Mouse (Mus musculus): ENCODE results near the gene Ccdc88a. TPM values are rescaled to one million over a fixed set of nuclear protein-coding genes. Genes with fewer than 3 reads are reported as not detected.
A peak's percentile ranks its signal among the peaks of the same experiment; 100 is the strongest.

Gene Ccdc88a
- 13.1 and 14.4 TPM in 2 replicates for polyA plus RNA-seq (2012; rRNA removed)

- Histone ChIP-seq H3K4me3 (replicated peaks; ENCODE audit: insufficient read depth, low read depth, low read length) (peak within 1 kb of the TSS; percentile 66), H3K27ac (ENCODE audit: insufficient read depth, low read length) (peak within 1 kb of the TSS; percentile 18; the same call in 1 of the 2 replicates), H3K4me1 (ENCODE audit: control insufficient read depth, insufficient read depth, low read length) (no peaks in the 10 kb centered on the region), H3K27me3 (ENCODE audit: control insufficient read depth, insufficient read depth, low read length) (no peaks in the 10 kb centered on the region)
- DNase-seq = peak; percentile 91 to 93
- WGBS = under 1% methylated on average over 106 of the region's 107 CpGs
- TF ChIP-seq POLR2A (IDR thresholded peaks at IDR 0.05; ENCODE audit: borderline replicate concordance, insufficient read depth, low read length) (peak; percentile 36; the same call in 1 of the 2 replicates), CTCF (IDR thresholded peaks at IDR 0.05; ENCODE audit: borderline replicate concordance, insufficient read depth, low read depth, low read length) (peak; percentile 23; the same call in 1 of the 2 replicates)
Observed at GRCm38 (mm10) chr11:29373396-29374273, at the start of gene Ccdc88a. Gene Ccdc88a, plus strand, starts transcription at chr11:29373658.

GRCm38 (mm10) chr11:29335505-29335904, 38.0 kb upstream of the Ccdc88a start:
- H3K4me3 ChIP-seq (replicated peaks; ENCODE audit: insufficient read depth, low read depth, low read length) = no peak overlapping the region
- H3K27me3 ChIP-seq (ENCODE audit: control insufficient read depth, insufficient read depth, low read length) = no peaks in the 10 kb centered on the region; the same call in 1 of the 2 replicates
- 75% methylated on average over 2 of the region's 2 CpGs for WGBS

GRCm38 (mm10) chr11:29341259-29341658, 32.2 kb upstream of the Ccdc88a start:
- DNase-seq = no peak
- WGBS = 72% methylated on average over 2 of the region's 2 CpGs
- no peaks in the 10 kb centered on the region for H3K4me1 ChIP-seq (ENCODE audit: control insufficient read depth, insufficient read depth, low read length)

More at GRCm38 (mm10) chr11:29335505-29335904, 38.0 kb upstream of the Ccdc88a start:
- Histone ChIP-seq H3K4me1 (ENCODE audit: control insufficient read depth, insufficient read depth, low read length) (no peaks in the 10 kb centered on the region), H3K27ac (ENCODE audit: insufficient read depth, low read length) (no peak overlapping the region)
- no peak for DNase-seq
- TF ChIP-seq POLR2A (IDR thresholded peaks at IDR 0.05; ENCODE audit: borderline replicate concordance, insufficient read depth, low read length) (no peak), CTCF (IDR thresholded peaks at IDR 0.05; ENCODE audit: borderline replicate concordance, insufficient read depth, low read depth, low read length) (no peak)

GRCm38 (mm10) chr11:29344891-29345657, 28.4 kb upstream of the Ccdc88a start:
- Histone ChIP-seq H3K4me3 (replicated peaks; ENCODE audit: insufficient read depth, low read depth, low read length) (no peak overlapping the region), H3K4me1 (ENCODE audit: control insufficient read depth, insufficient read depth, low read length) (no peaks in the 10 kb centered on the region), H3K27me3 (ENCODE audit: control insufficient read depth, insufficient read depth, low read length) (no peaks in the 10 kb centered on the region; the same call in 1 of the 2 replicates), H3K27ac (ENCODE audit: insufficient read depth, low read length) (no peak overlapping the region)
- WGBS = 80% methylated on average over 4 of the region's 4 CpGs
- no peak for TF ChIP-seq POLR2A (IDR thresholded peaks at IDR 0.05; ENCODE audit: borderline replicate concordance, insufficient read depth, low read length)
- no peak for TF ChIP-seq CTCF (IDR thresholded peaks at IDR 0.05; ENCODE audit: borderline replicate concordance, insufficient read depth, low read depth, low read length)
- no peak for DNase-seq

More at GRCm38 (mm10) chr11:29341259-29341658, 32.2 kb upstream of the Ccdc88a start:
- TF ChIP-seq POLR2A (IDR thresholded peaks at IDR 0.05; ENCODE audit: borderline replicate concordance, insufficient read depth, low read length) (no peak), CTCF (IDR thresholded peaks at IDR 0.05; ENCODE audit: borderline replicate concordance, insufficient read depth, low read depth, low read length) (no peak)
- Histone ChIP-seq H3K27me3 (ENCODE audit: control insufficient read depth, insufficient read depth, low read length) (no peaks in the 10 kb centered on the region; the same call in 1 of the 2 replicates), H3K27ac (ENCODE audit: insufficient read depth, low read length) (no peak overlapping the region), H3K4me3 (replicated peaks; ENCODE audit: insufficient read depth, low read depth, low read length) (no peak overlapping the region)

GRCm38 (mm10) chr11:29345673-29346286, 27.7 kb upstream of the Ccdc88a start:
- no peaks in the 10 kb centered on the region for H3K4me1 ChIP-seq (ENCODE audit: control insufficient read depth, insufficient read depth, low read length)
- no peak overlapping the region for H3K4me3 ChIP-seq (replicated peaks; ENCODE audit: insufficient read depth, low read depth, low read length)
- TF ChIP-seq CTCF (IDR thresholded peaks at IDR 0.05; ENCODE audit: borderline replicate concordance, insufficient read depth, low read depth, low read length) (no peak), POLR2A (IDR thresholded peaks at IDR 0.05; ENCODE audit: borderline replicate concordance, insufficient read depth, low read length) (no peak)
- WGBS = 89% methylated on average over 4 of the region's 4 CpGs
- no peak for DNase-seq
- no peak overlapping the region for H3K27ac ChIP-seq (ENCODE audit: insufficient read depth, low read length)
- H3K27me3 ChIP-seq (ENCODE audit: control insufficient read depth, insufficient read depth, low read length) = no peaks in the 10 kb centered on the region; the same call in 1 of the 2 replicates

- 16% methylated on average over 2 of the region's 2 CpGs for WGBS
- Histone ChIP-seq H3K27me3 (ENCODE audit: control insufficient read depth, insufficient read depth, low read length) (no peaks in the 10 kb centered on the region; the same call in 1 of the 2 replicates), H3K4me3 (replicated peaks; ENCODE audit: insufficient read depth, low read depth, low read length) (no peak overlapping the region), H3K4me1 (ENCODE audit: control insufficient read depth, insufficient read depth, low read length) (no peaks in the 10 kb centered on the region; the same call in 1 of the 2 replicates), H3K27ac (ENCODE audit: insufficient read depth, low read length) (no peak overlapping the region)
- no peak for TF ChIP-seq CTCF (IDR thresholded peaks at IDR 0.05; ENCODE audit: borderline replicate concordance, insufficient read depth, low read depth, low read length)
- TF ChIP-seq POLR2A (IDR thresholded peaks at IDR 0.05; ENCODE audit: borderline replicate concordance, insufficient read depth, low read length) = no peak
- peak; percentile 47 to 87 for DNase-seq
Observed at GRCm38 (mm10) chr11:29350891-29351290, 22.6 kb upstream of the Ccdc88a start.

GRCm38 (mm10) chr11:29352214-29352613, 21.2 kb upstream of the Ccdc88a start:
- 7% methylated on average over 1 of the region's 1 CpGs for WGBS
- H3K4me1 ChIP-seq (ENCODE audit: control insufficient read depth, insufficient read depth, low read length) = no peaks in the 10 kb centered on the region; the same call in 1 of the 2 replicates
- no peak overlapping the region for H3K27ac ChIP-seq (ENCODE audit: insufficient read depth, low read length)
- peak; percentile 29 to 77 for DNase-seq
- no peaks in the 10 kb centered on the region; the same call in 1 of the 2 replicates for H3K27me3 ChIP-seq (ENCODE audit: control insufficient read depth, insufficient read depth, low read length)
- TF ChIP-seq CTCF (IDR thresholded peaks at IDR 0.05; ENCODE audit: borderline replicate concordance, insufficient read depth, low read depth, low read length) (no peak), POLR2A (IDR thresholded peaks at IDR 0.05; ENCODE audit: borderline replicate concordance, insufficient read depth, low read length) (no peak)
- no peak overlapping the region for H3K4me3 ChIP-seq (replicated peaks; ENCODE audit: insufficient read depth, low read depth, low read length)
